Mouse (Mus musculus): ENCODE data around the gene E130114P18Rik.

E130114P18Rik gene

GRCm38 (mm10) chr4:97564656-97565055 is 213.2 kb downstream of the E130114P18Rik start:
- peak in 1 of 2 experiments; percentile 2 for DNase-seq (ENCODE audit: low spot score in 2 of 2)

GRCm38 (mm10) chr4:97564199-97564598 is 213.7 kb downstream of the E130114P18Rik start:
- DNase-seq (ENCODE audit: low spot score in 2 of 2) = no peak

- DNase-seq (ENCODE audit: low spot score in 2 of 2) = no peak
Observed at GRCm38 (mm10) chr4:97557585-97557984, 220.3 kb downstream of the E130114P18Rik start.

GRCm38 (mm10) chr4:97544016-97544415 is 233.9 kb downstream of the E130114P18Rik start:
- DNase-seq (ENCODE audit: low spot score in 2 of 2) = no peak

- DNase-seq (ENCODE audit: low spot score in 2 of 2) = no peak
Observed at GRCm38 (mm10) chr4:97532072-97532471, 245.8 kb downstream of the E130114P18Rik start.

- no peak for DNase-seq (ENCODE audit: low spot score in 2 of 2)
Observed at GRCm38 (mm10) chr4:97528517-97528916, 249.4 kb downstream of the E130114P18Rik start.

Measured in urinary bladder, adult 18-20 months (tissue).